Mouse (Mus musculus): Measurements from ENCODE around the gene Eras. TPM values are rescaled to one million over a fixed set of nuclear protein-coding genes. Genes with fewer than 3 reads are reported as not detected.

The Eras gene
- polyA plus RNA-seq (2012; rRNA removed), result not detected in 2 replicates

DNA sequence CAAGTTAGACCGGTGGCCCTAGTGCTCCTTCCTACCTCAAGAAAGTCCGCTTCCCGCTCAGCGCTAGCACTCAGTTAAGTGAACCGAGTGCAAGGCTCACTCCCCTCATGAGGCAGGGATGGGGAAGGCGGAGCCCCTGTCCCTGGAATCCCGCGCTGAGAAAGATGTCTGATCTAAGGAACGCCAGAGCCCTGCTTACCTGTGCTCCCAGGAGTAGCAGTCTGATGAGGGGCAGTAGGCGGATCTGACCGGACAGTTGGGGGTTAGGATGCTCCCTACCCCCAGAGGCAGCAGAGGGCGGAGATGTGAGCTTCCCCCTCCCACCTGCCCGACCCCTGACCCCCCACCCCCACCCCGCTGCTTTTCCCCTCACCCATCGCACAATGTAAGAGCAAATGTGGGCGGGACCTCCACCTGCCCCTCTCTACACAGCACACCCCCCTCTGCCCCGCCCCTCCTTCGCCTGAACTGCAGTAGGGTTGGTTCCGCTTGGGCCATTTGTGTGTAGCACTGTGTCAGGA lies at the start of gene Eras:
Eras (minus strand) TSS at position 338 of the 521 bp plus-strand sequence.
- Histone ChIP-seq H3K36me3 (ENCODE audit: control insufficient read depth, insufficient read depth, low read length) (0 out of 2 replicates have a peak, but pooled peaks cover 2% of the 10 kb centered on the region), H3K27me3 (ENCODE audit: control insufficient read depth, insufficient read depth, low read length) (peaks cover 15% of the 10 kb centered on the region), H3K4me3 (ENCODE audit: low read depth, low read length) (no peak within 1 kb of the TSS), H3K4me1 (ENCODE audit: control insufficient read depth, insufficient read depth, insufficient read length, low read length) (no peaks in the 10 kb centered on the region), H3K27ac (ENCODE audit: insufficient read depth, low read depth, low read length) (no peak within 1 kb of the TSS)
- WGBS, result 22% methylated on average over 16 of the region's 19 CpGs
- TF ChIP-seq CTCF (IDR thresholded peaks at IDR 0.05; ENCODE audit: extremely low read depth, insufficient read length, insufficient replicate concordance, low read depth, low read length), result no peak
- TF ChIP-seq POLR2A (IDR thresholded peaks at IDR 0.05; ENCODE audit: low read depth, low read length), result no peak

- Histone ChIP-seq H3K4me1 (ENCODE audit: control insufficient read depth, insufficient read depth, insufficient read length, low read length) (no peaks in the 10 kb centered on the region), H3K4me3 (ENCODE audit: low read depth, low read length) (no peak within 1 kb of the TSS)
- WGBS, result 91% methylated on average over 11 of the region's 11 CpGs
Measured at GRCm38 (mm10) chrX:7977892-7978291, 49.5 kb upstream of the Eras start, which contains the start of gene Gata1. Gene Gata1 (minus strand): TSS chrX:7978071.

DNA sequence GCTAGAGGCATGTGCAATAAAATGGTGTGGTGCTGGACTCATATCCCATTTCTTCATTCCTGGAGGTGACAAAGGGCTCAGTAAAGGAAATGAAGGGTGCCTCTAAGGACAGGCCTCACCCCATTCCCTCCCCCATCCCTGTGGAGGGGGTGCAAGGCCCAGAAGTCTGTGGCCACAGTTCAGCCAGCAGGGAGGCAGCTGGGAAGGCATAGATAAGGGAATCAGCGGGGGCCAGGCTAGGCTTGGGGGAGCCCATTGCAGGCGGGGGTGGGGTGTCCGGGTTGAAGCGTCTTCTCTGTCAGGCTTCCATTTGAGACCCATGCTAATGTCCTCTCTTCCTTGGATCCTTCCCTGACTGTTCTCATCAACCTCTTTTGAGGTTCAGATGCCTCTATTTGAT lies 42.9 kb upstream of the Eras start:
- WGBS, result 58% methylated on average over 4 of the region's 4 CpGs
- Histone ChIP-seq H3K4me3 (ENCODE audit: low read depth, low read length) (no peak overlapping the region), H3K36me3 (ENCODE audit: control insufficient read depth, insufficient read depth, low read length) (no peaks in the 10 kb centered on the region), H3K27ac (ENCODE audit: insufficient read depth, low read depth, low read length) (no peak overlapping the region), H3K4me1 (ENCODE audit: control insufficient read depth, insufficient read depth, insufficient read length, low read length) (no peaks in the 10 kb centered on the region), H3K27me3 (ENCODE audit: control insufficient read depth, insufficient read depth, low read length) (no peaks in the 10 kb centered on the region)
- no peak for TF ChIP-seq CTCF (IDR thresholded peaks at IDR 0.05; ENCODE audit: extremely low read depth, insufficient read length, insufficient replicate concordance, low read depth, low read length)
- no peak for TF ChIP-seq POLR2A (IDR thresholded peaks at IDR 0.05; ENCODE audit: low read depth, low read length)

More at GRCm38 (mm10) chrX:7977892-7978291, 49.5 kb upstream of the Eras start, which contains the start of gene Gata1:
- H3K36me3 ChIP-seq (ENCODE audit: control insufficient read depth, insufficient read depth, low read length), result no peaks in the 10 kb centered on the region
- no peak within 1 kb of the TSS for H3K27ac ChIP-seq (ENCODE audit: insufficient read depth, low read depth, low read length)
- no peaks in the 10 kb centered on the region for H3K27me3 ChIP-seq (ENCODE audit: control insufficient read depth, insufficient read depth, low read length)
- TF ChIP-seq POLR2A (IDR thresholded peaks at IDR 0.05; ENCODE audit: low read depth, low read length) (no peak), CTCF (IDR thresholded peaks at IDR 0.05; ENCODE audit: extremely low read depth, insufficient read length, insufficient replicate concordance, low read depth, low read length) (no peak)

DNA sequence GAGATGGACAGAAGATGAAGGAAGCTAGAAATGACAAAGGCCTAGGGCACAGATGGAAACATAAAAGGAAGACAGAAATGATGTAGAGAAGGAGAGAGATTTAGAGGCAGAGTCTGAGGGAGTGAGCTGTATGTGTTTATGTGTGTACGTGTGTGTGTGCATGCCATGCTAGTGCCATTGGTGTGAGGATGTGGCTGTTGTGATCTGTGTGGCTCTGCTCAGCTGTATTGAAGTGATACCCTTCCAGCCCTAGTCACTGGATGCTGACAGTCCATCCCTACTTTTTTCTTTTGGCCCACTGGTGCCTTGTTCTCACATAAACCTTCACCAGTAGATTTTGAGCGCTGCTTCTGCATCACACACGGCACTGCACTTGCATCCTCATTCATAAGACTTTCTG lies 40.5 kb upstream of the Eras start:
- Histone ChIP-seq H3K27me3 (ENCODE audit: control insufficient read depth, insufficient read depth, low read length) (no peaks in the 10 kb centered on the region), H3K4me3 (ENCODE audit: low read depth, low read length) (no peak overlapping the region), H3K27ac (ENCODE audit: insufficient read depth, low read depth, low read length) (no peak overlapping the region), H3K4me1 (ENCODE audit: control insufficient read depth, insufficient read depth, insufficient read length, low read length) (no peaks in the 10 kb centered on the region), H3K36me3 (ENCODE audit: control insufficient read depth, insufficient read depth, low read length) (no peaks in the 10 kb centered on the region)
- TF ChIP-seq POLR2A (IDR thresholded peaks at IDR 0.05; ENCODE audit: low read depth, low read length) (no peak), CTCF (IDR thresholded peaks at IDR 0.05; ENCODE audit: extremely low read depth, insufficient read length, insufficient replicate concordance, low read depth, low read length) (no peak)
- 92% methylated on average over 3 of the region's 3 CpGs for whole genome bisulfite sequencing

- Histone ChIP-seq H3K27me3 (ENCODE audit: control insufficient read depth, insufficient read depth, low read length) (no peaks in the 10 kb centered on the region), H3K27ac (ENCODE audit: insufficient read depth, low read depth, low read length) (no peak overlapping the region), H3K4me1 (ENCODE audit: control insufficient read depth, insufficient read depth, insufficient read length, low read length) (no peaks in the 10 kb centered on the region), H3K4me3 (ENCODE audit: low read depth, low read length) (no peak overlapping the region), H3K36me3 (ENCODE audit: control insufficient read depth, insufficient read depth, low read length) (no peaks in the 10 kb centered on the region)
- TF ChIP-seq POLR2A (IDR thresholded peaks at IDR 0.05; ENCODE audit: low read depth, low read length), result no peak
- no peak for TF ChIP-seq CTCF (IDR thresholded peaks at IDR 0.05; ENCODE audit: extremely low read depth, insufficient read length, insufficient replicate concordance, low read depth, low read length)
- 66% methylated on average over 8 of the region's 8 CpGs for WGBS
Measured at GRCm38 (mm10) chrX:7968226-7968625, 39.8 kb upstream of the Eras start.

- no peaks in the 10 kb centered on the region for H3K4me1 ChIP-seq (ENCODE audit: control insufficient read depth, insufficient read depth, insufficient read length, low read length)
- no peaks in the 10 kb centered on the region for H3K27me3 ChIP-seq (ENCODE audit: control insufficient read depth, insufficient read depth, low read length)
- no peaks in the 10 kb centered on the region for H3K36me3 ChIP-seq (ENCODE audit: control insufficient read depth, insufficient read depth, low read length)
- no peak for TF ChIP-seq CTCF (IDR thresholded peaks at IDR 0.05; ENCODE audit: extremely low read depth, insufficient read length, insufficient replicate concordance, low read depth, low read length)
- WGBS, result 71% methylated on average over 7 of the region's 9 CpGs
- no peak overlapping the region for H3K27ac ChIP-seq (ENCODE audit: insufficient read depth, low read depth, low read length)
- no peak overlapping the region for H3K4me3 ChIP-seq (ENCODE audit: low read depth, low read length)
Measured at GRCm38 (mm10) chrX:7967596-7968201, 39.3 kb upstream of the Eras start.

DNA sequence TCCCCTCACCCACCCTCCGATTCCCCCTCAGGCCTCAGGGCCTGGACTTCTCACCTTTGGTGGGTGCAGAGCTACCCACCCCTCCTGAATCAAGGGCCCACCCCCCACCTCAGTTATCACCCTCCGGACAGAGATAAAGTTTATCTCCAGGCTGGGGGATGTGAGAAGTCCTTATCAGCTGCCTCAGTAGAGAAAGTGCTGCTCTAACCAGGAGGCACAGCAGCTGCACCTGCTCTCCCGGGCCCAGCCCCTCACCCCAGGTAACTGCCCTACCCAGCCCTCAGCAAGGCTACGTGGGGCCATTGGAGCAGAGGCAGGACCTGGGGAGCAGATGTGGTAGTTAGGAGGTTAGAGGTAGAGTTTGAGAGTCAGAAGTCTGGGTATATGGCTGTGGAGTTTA lies 37.8 kb upstream of the Eras start:
- H3K4me3 ChIP-seq (ENCODE audit: low read depth, low read length), result no peak overlapping the region

More for the DNA sequence above, 37.8 kb upstream of the Eras start:
- WGBS, result 31% methylated on average over 4 of the region's 4 CpGs
- H3K27ac ChIP-seq (ENCODE audit: insufficient read depth, low read depth, low read length), result no peak overlapping the region
- no peaks in the 10 kb centered on the region for H3K27me3 ChIP-seq (ENCODE audit: control insufficient read depth, insufficient read depth, low read length)
- H3K4me1 ChIP-seq (ENCODE audit: control insufficient read depth, insufficient read depth, insufficient read length, low read length), result no peaks in the 10 kb centered on the region
- no peaks in the 10 kb centered on the region for H3K36me3 ChIP-seq (ENCODE audit: control insufficient read depth, insufficient read depth, low read length)
- TF ChIP-seq POLR2A (IDR thresholded peaks at IDR 0.05; ENCODE audit: low read depth, low read length) (no peak), CTCF (IDR thresholded peaks at IDR 0.05; ENCODE audit: extremely low read depth, insufficient read length, insufficient replicate concordance, low read depth, low read length) (no peak)
